Mouse (Mus musculus) forebrain, embryonic 13.5 days (tissue): ENCODE measurements at regions not wholly inside any gene's neighbourhood (a gene's known extent, or its start where the extent isn't known, plus 50 kb on each side); places are given as distances from the start of the nearest gene placed in this dataset.
"Not testable (repeated sequence)": the region's sequence is repeated elsewhere in the genome, so short reads cannot be mapped to it uniquely, and the experiment has no call there.

ENCODE experiments used
- ATAC-seq: fragments of 200-750 bp; cut with Nextera tagmentation; 2 replicates; pipeline ENCODE4 v1.8.0; 2017
- H3K27ac ChIP-seq: fragments of 300-500 bp; sonication (generic); 2 replicates; pipeline ENCODE4 v1.5.1; 2015; ENCODE audit warnings: inconsistent platforms, mild to moderate bottlenecking, moderate library complexity
- H3K27me3 ChIP-seq: fragments of 300-500 bp; sonication (generic); 2 replicates; pipeline ENCODE4 v1.6.1; 2015; ENCODE audit warnings: mild to moderate bottlenecking, inconsistent platforms
- H3K36me3 ChIP-seq: fragments of 300-500 bp; sonication (generic); 2 replicates; pipeline ENCODE4 v1.6.1; 2015; ENCODE audit warnings: mild to moderate bottlenecking, inconsistent platforms; ENCODE audit not compliant: poor library complexity, severe bottlenecking
- H3K4me1 ChIP-seq: fragments of 300-500 bp; sonication (generic); 2 replicates; pipeline ENCODE4 v1.6.1; 2015; ENCODE audit warnings: inconsistent platforms
- H3K4me2 ChIP-seq: fragments of 300-500 bp; sonication (generic); 2 replicates; pipeline ENCODE4 v1.6.1; 2015; ENCODE audit warnings: inconsistent platforms, mild to moderate bottlenecking, moderate library complexity
- H3K4me3 ChIP-seq: fragments of 300-500 bp; sonication (generic); 2 replicates; pipeline ENCODE4 v1.5.1; 2015; ENCODE audit warnings: mild to moderate bottlenecking, inconsistent platforms
- H3K9ac ChIP-seq: fragments of 300-500 bp; sonication (generic); 2 replicates; pipeline ENCODE4 v1.6.1; 2015; ENCODE audit warnings: mild to moderate bottlenecking, inconsistent platforms
- H3K9me3 ChIP-seq: fragments of 300-500 bp; sonication (generic); replicated peaks from 2 replicates; pipeline ENCODE4 v1.6.1; 2016; ENCODE audit warnings: inconsistent platforms
- WGBS: fragments of 180-500 bp; shearing (Covaris S2); methylation state at CpG from one replicate; pipeline ENCODE4 v1.1.7; 2015; 5-methylcytosine and 5-hydroxymethylcytosine counted together

DNA sequence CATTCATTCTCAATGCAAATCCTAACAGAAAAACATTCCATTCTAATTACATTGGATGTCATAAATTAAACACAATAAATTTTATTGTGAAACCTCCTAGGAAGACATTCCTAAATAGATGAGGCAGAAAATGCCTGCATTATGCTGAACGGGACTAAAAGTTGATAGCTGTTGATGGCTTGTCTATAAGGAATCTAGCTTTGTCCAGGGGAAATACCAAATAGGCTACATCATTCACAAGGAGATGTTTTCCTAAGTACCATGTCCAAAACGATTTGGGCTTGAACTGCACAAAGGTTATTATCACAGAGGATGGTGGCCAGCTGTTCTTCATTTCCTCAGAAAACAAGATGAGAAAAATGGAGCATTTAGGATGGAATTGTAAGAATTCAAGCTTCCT lies 494.5 kb upstream of the Gm9747 start:
- H3K9me3 ChIP-seq = no peaks in the 10 kb centered on the region
- no peaks in the 10 kb centered on the region for H3K27me3 ChIP-seq
- no peak overlapping the region for H3K4me2 ChIP-seq
- WGBS = 24% methylated on average over 2 of the region's 2 CpGs
- no peak overlapping the region for H3K9ac ChIP-seq
- 0 out of 2 replicates have a peak, but pooled peaks cover 4% of the 10 kb centered on the region for H3K4me1 ChIP-seq
- no peak overlapping the region for H3K27ac ChIP-seq
- H3K4me3 ChIP-seq = no peak overlapping the region
- no peak for ATAC-seq
- H3K36me3 ChIP-seq = no peaks in the 10 kb centered on the region

DNA sequence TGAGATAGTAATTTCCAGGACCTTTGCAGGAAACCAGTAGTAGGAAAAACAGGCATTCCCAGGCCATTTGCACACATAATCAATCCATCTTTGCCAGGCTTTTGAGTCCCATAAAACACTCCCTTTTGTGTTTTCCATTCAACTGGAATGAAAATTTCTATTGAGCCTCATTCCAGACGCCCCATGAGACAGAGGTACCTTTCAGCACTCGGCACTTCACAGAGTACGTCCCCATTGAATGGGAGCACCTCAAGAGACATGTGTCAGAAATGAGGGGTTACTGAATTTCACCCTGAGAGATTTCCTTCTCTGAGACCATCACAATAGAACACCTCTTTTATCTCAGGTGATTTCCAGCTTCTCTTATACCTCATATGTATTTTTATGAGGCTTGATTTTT lies 493.5 kb upstream of the Gm9747 start:
- no peak overlapping the region for H3K4me3 ChIP-seq
- no peak overlapping the region for H3K4me2 ChIP-seq
- ATAC-seq = no peak
- no peak overlapping the region for H3K27ac ChIP-seq
- H3K4me1 ChIP-seq = peaks cover 8% of the 10 kb centered on the region
- no peak overlapping the region for H3K9ac ChIP-seq
- no peaks in the 10 kb centered on the region for H3K36me3 ChIP-seq
- no peaks in the 10 kb centered on the region for H3K9me3 ChIP-seq
- 6% methylated on average over 3 of the region's 3 CpGs for WGBS
- H3K27me3 ChIP-seq = no peaks in the 10 kb centered on the region

DNA sequence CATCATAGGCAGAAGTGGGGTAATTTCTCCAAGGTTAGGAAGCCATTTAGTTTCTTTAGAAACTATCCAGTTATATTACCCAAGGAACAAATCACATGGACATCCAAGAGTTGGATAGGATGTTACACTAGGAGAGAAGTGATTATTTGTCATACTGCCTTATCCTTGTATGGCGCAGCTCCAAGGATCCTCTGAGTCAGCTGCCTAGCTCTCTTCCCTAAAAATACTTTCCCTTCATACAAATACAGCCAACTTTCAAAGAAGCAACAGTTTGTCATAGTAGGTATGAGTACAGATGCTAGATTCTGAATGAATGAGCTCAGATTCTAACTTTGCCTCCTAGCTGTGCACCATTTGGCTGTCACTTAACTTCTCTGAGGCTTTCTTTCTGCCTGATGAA lies 492.9 kb upstream of the Gm9747 start:
- H3K36me3 ChIP-seq = no peaks in the 10 kb centered on the region
- no peaks in the 10 kb centered on the region for H3K9me3 ChIP-seq
- no peak overlapping the region for H3K27ac ChIP-seq
- no peaks in the 10 kb centered on the region for H3K27me3 ChIP-seq
- no peak overlapping the region for H3K4me3 ChIP-seq
- WGBS = 97% methylated on average over 1 of the region's 1 CpGs
- H3K9ac ChIP-seq = no peak overlapping the region
- H3K4me1 ChIP-seq = peaks cover 14% of the 10 kb centered on the region
- ATAC-seq = no peak
- no peak overlapping the region for H3K4me2 ChIP-seq

DNA sequence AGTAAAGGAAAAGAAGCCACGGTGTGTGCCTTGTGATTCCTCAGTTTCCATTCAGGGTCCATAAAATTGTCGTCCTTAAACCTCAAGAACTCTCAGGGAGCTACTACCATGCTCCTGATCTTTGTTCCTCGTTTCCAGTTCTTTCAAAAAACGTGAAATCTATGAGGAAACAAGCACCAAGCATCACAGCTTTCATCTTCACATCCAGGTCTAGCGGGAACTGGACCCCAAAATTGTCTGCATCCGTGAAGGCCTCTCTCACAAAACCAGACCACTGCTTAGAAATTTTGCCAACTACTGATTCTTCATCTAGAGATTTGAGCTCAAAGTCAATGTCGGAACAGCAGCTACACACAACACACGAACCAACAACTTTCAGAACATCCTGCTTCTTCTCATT lies 491.0 kb upstream of the Gm9747 start:
- H3K36me3 ChIP-seq, ATAC-seq, H3K27ac ChIP-seq, H3K4me3 ChIP-seq, H3K9me3 ChIP-seq, H3K4me2 ChIP-seq, H3K27me3 ChIP-seq, H3K9ac ChIP-seq: not testable (repeated sequence)
- WGBS = 89% methylated on average over 8 of the region's 8 CpGs
- peaks cover 15% of the 10 kb centered on the region for H3K4me1 ChIP-seq

DNA sequence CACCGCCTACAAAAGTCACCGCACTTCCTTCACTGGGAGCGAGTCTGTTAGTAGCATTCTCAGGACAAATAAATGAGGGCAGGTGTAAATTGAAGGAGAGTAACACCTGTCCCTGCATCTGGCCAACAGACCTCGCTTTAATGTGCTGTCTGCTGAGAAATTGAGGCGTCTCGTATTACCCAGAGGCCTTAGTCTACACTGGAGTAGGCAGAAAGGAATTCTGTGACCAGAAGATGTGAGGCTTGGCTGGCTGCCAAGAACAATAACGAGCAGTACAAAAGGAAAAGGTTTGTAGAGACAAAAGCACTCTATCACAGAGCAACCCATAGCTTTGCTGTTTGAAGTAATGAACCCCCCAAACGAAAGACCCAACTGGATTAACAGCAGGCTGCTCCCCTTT lies 488.4 kb upstream of the Gm9747 start:
- no peak overlapping the region; the same call in 1 of the 2 replicates for H3K4me2 ChIP-seq
- WGBS = 19% methylated on average over 8 of the region's 8 CpGs
- peak; percentile 88 for ATAC-seq
- no peak overlapping the region for H3K9ac ChIP-seq
- no peaks in the 10 kb centered on the region for H3K36me3 ChIP-seq
- no peaks in the 10 kb centered on the region for H3K27me3 ChIP-seq
- no peaks in the 10 kb centered on the region for H3K9me3 ChIP-seq
- H3K4me1 ChIP-seq = peaks cover 11% of the 10 kb centered on the region
- peak overlapping the region; percentile 72 for H3K27ac ChIP-seq
- H3K4me3 ChIP-seq = no peak overlapping the region

DNA sequence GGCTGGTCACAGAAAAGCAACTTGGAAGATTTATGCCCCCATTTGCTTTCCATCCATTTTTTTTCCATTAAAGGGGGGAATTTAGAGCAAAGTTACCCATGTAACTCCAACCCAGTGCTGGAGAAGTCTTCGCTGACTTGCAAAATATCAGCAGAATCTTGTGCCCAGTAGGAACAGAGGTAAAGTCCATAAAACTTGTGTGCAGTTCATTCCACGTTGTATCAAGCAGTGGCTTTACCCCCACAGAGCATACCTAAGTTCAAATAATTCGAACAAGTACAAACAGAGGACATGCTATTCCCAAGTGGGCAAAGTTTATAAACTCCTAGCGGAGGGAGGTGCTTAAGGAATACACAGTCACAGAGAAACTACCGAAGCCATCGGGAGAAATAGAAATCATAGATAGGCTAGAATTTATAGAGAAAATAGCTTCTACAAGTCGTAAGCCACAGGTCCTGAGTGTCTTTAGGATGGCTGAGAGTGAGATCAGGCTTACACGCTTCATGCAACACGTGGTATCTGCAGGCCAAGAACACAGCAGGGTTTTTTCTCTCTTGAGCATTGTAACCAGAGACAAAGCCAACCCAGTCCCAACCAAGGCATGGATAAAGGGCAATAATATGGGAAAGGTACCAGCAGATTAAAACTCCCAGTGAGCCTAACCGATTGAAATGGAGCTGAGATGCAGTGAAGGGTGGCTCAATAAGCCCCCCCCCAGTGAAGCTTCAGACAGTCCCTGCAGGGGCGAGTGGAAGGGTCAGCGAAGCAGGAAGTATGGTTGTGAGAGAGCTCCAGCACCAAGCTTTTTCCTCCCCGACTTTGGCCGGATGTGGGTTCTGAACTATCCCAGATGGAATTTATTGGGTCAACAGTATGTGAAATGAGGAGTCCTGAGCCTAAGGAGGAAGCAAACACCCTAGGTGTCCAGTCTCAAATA lies 487.6 kb upstream of the Gm9747 start:
- H3K4me3 ChIP-seq = no peak overlapping the region
- no peaks in the 10 kb centered on the region for H3K36me3 ChIP-seq
- no peaks in the 10 kb centered on the region for H3K27me3 ChIP-seq
- WGBS = 71% methylated on average over 14 of the region's 14 CpGs
- no peak overlapping the region for H3K9ac ChIP-seq
- H3K27ac ChIP-seq = peak overlapping the region; percentile 72
- H3K9me3 ChIP-seq = no peaks in the 10 kb centered on the region
- no peak for ATAC-seq
- H3K4me1 ChIP-seq = peaks cover 11% of the 10 kb centered on the region
- H3K4me2 ChIP-seq = no peak overlapping the region

DNA sequence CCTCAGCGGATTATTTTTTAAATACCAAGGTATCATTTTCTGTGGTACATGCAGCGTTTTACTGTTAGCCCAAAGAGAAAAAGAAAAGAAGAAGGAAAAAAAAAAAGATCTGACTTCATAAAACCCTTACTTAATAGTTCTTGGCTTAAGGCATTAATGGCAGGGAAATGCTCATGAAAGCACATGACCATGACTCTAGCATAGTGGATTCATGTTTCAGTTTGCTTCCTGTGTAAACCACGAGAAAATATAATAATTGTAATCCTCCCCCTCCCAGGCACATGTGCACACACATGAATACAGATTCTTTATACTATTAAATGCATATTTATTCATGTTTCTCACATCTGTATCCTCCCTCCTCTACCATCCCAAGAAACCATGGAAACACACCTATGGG lies 486.9 kb upstream of the Gm9747 start:
- no peak for ATAC-seq
- Histone ChIP-seq H3K4me2 (no peak overlapping the region), H3K27ac (no peak overlapping the region), H3K9me3 (no peaks in the 10 kb centered on the region), H3K4me3 (no peak overlapping the region), H3K27me3 (no peaks in the 10 kb centered on the region), H3K4me1 (peaks cover 11% of the 10 kb centered on the region), H3K9ac (no peak overlapping the region), H3K36me3 (no peaks in the 10 kb centered on the region)
- WGBS = 91% methylated on average over 3 of the region's 3 CpGs

DNA sequence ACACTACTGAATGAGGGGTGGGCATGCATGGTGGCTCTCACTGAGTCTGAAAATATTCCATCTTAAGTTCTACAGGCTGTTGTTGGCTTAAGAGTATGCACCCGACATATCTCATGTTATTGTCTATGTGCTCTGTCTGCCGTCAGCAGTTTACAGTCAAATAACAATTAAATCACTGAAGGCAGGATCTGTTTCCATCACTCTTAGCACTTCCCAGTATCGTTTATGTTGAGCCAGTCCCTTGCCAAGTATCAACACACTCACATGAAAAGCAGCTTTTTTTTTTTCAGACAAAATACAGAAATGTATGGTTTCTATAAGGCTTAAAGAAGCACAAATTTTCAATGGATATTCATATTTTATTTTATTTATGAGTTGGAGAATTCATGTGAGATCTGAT lies 485.9 kb upstream of the Gm9747 start:
- ATAC-seq = no peak
- Histone ChIP-seq H3K36me3 (no peaks in the 10 kb centered on the region), H3K27me3 (no peaks in the 10 kb centered on the region), H3K4me1 (peaks cover 11% of the 10 kb centered on the region), H3K4me2 (no peak overlapping the region), H3K27ac (no peak overlapping the region), H3K9me3 (no peaks in the 10 kb centered on the region), H3K4me3 (no peak overlapping the region), H3K9ac (no peak overlapping the region)
- 84% methylated on average over 3 of the region's 3 CpGs for WGBS

DNA sequence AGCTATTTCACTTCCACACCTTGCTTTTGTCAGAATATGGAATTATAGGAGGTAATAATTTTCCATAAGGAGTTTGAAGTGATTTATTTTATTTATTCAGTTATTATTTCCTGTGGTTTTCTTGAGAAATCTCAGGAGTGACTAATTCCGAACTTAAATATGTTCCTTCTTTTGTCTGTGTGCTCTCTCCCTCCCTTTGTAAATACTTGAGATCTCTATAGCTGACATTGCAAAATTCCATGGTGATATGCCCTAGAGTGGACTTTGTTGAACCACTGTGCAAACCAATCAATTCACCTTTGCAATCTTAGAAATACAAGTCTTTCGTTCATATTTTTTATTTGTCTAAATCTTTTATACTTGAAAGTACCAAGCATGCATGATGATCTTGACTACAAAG lies 478.8 kb upstream of the Gm9747 start:
- ATAC-seq = no peak
- H3K9me3 ChIP-seq = no peaks in the 10 kb centered on the region
- WGBS = 95% methylated on average over 2 of the region's 2 CpGs

DNA sequence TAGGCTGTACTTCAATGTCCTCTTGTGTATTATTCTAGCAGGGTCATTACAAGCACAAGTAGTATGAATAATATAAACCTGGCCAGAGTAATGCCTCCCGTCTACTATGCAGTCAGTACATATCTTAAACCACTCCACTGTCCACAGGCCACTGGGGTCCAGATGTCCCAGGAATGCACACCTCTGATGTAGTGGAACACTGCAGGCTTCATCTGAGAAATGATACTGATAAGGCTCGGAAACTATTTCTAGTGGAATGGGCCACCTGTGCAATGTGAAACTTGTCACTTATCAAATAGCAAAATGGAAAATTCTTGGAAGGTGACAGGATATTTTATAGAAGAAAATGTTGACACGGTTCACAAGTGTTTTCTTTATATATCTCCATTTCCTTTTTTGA lies 477.6 kb upstream of the Gm9747 start:
- no peak overlapping the region for H3K4me3 ChIP-seq
- no peak overlapping the region for H3K4me2 ChIP-seq
- H3K4me1 ChIP-seq = no peaks in the 10 kb centered on the region
- WGBS = 90% methylated on average over 3 of the region's 3 CpGs
- H3K36me3 ChIP-seq = no peaks in the 10 kb centered on the region
- ATAC-seq = no peak
- H3K27ac ChIP-seq = no peak overlapping the region
- H3K9me3 ChIP-seq = no peaks in the 10 kb centered on the region
- no peak overlapping the region for H3K9ac ChIP-seq
- no peaks in the 10 kb centered on the region for H3K27me3 ChIP-seq

More for the DNA sequence above, 478.8 kb upstream of the Gm9747 start:
- no peaks in the 10 kb centered on the region for H3K36me3 ChIP-seq
- H3K4me1 ChIP-seq = no peaks in the 10 kb centered on the region
- H3K27ac ChIP-seq = no peak overlapping the region
- no peak overlapping the region for H3K4me3 ChIP-seq
- no peak overlapping the region for H3K4me2 ChIP-seq
- no peaks in the 10 kb centered on the region for H3K27me3 ChIP-seq
- H3K9ac ChIP-seq = no peak overlapping the region

DNA sequence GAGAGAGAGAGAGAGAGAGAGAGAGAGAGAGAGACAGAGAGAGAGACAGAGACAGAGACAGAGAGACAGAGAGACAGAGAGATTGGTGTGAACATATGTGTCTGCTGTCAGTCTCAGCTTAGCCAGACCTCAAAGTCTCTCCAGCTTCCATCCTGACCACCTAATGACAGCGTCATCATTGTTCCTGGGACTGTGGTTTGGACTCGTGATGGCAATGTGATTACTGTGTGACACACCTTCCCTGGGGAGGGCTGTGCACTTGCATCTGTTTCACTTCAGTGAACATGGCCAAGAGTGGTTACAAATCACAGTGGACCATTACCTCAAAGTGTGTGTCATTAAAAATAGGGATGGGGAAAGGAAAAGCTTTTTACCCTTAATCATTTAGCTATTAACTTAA lies 477.2 kb upstream of the Gm9747 start:
- H3K9me3 ChIP-seq = no peaks in the 10 kb centered on the region
- no peak overlapping the region for H3K9ac ChIP-seq
- no peak for ATAC-seq
- H3K4me2 ChIP-seq = no peak overlapping the region
- H3K4me1 ChIP-seq = no peaks in the 10 kb centered on the region
- no peaks in the 10 kb centered on the region for H3K27me3 ChIP-seq
- H3K36me3 ChIP-seq = no peaks in the 10 kb centered on the region
- H3K27ac ChIP-seq = no peak overlapping the region
- WGBS = 71% methylated on average over 2 of the region's 2 CpGs
- no peak overlapping the region for H3K4me3 ChIP-seq

DNA sequence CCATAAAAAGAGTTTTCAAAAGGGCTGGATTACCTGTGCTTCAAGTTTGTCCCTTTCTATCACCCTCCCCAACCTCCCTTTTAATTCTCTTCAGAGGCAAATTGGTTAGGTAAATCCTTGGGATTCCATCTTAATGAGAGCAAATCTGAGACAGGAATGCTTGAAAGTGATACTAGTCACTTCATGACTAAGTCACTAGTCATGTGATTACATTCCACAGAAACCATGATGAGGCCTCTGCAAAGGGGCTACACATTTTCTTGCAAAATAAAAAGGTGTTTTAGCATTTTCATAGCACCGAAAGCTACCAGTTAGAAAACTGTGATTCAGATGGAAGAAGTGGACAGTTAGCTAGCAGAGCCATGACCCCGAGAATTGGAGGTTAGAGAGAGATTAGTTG lies 473.0 kb upstream of the Gm9747 start:
- no peaks in the 10 kb centered on the region for H3K9me3 ChIP-seq
- no peaks in the 10 kb centered on the region for H3K4me1 ChIP-seq
- 82% methylated on average over 2 of the region's 2 CpGs for WGBS
- ATAC-seq = no peak
- no peak overlapping the region for H3K9ac ChIP-seq
- no peaks in the 10 kb centered on the region for H3K36me3 ChIP-seq
- no peak overlapping the region for H3K4me2 ChIP-seq
- no peaks in the 10 kb centered on the region for H3K27me3 ChIP-seq
- no peak overlapping the region for H3K4me3 ChIP-seq
- H3K27ac ChIP-seq = no peak overlapping the region

DNA sequence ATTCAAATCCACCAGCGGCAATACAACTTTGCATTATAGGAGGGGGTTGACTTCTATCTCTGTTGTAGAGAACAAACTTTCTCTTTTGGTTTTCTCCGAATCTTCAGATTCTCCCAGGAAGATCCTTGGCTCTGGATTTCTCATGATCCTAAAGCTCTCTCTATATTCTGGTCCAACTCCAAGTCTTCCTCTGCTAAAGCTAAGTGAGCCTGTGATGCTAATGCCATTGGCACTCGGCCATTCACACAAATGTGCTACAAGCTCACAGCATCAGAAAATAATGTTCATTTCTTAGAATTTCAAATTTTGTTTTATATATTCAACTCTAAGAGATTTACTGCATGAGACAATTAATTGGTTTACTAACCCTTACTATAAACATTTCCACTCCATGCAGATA lies 461.2 kb upstream of the Gm9747 start:
- no peak overlapping the region for H3K4me3 ChIP-seq
- no peak overlapping the region for H3K27ac ChIP-seq
- H3K4me1 ChIP-seq = no peaks in the 10 kb centered on the region
- no peaks in the 10 kb centered on the region for H3K27me3 ChIP-seq
- H3K9ac ChIP-seq = no peak overlapping the region
- H3K36me3 ChIP-seq = no peaks in the 10 kb centered on the region
- no peaks in the 10 kb centered on the region for H3K9me3 ChIP-seq
- WGBS = 89% methylated on average over 3 of the region's 3 CpGs
- no peak for ATAC-seq
- H3K4me2 ChIP-seq = no peak overlapping the region
